Mouse (Mus musculus) frontal cortex, adult (tissue): ENCODE results near the gene Cntnap2.
A peak's percentile ranks its signal among the peaks of the same experiment; 100 is the strongest.

Source experiments
- ATAC-seq: cut with Nextera tagmentation; 2 replicates; pipeline ENCODE4 v1.9.2; 2017; ENCODE audit warnings: mild to moderate bottlenecking, moderate library complexity, mixed read lengths; ENCODE audit not compliant: low TSS enrichment

The Cntnap2 gene

GRCm38 (mm10) chr6:45059091-45059490 lies at the start of gene Cntnap2:
TSS of gene Cntnap2 (plus strand) at chr6:45059357.
- peak; percentile 54 for ATAC-seq

GRCm38 (mm10) chr6:45026011-45026682 lies 33.0 kb upstream of the Cntnap2 start:
- peak; percentile 99 for ATAC-seq

- peak; percentile 93 for ATAC-seq
Observed at GRCm38 (mm10) chr6:45039454-45039853, 19.7 kb upstream of the Cntnap2 start.

GRCm38 (mm10) chr6:45059556-45060471 lies 657 bp downstream of the Cntnap2 start:
- ATAC-seq, result peak; percentile 82

- ATAC-seq, result peak; percentile 25; the same call in 1 of the 2 replicates
Observed at GRCm38 (mm10) chr6:45062214-45062997, 3.2 kb downstream of the Cntnap2 start.

DNA sequence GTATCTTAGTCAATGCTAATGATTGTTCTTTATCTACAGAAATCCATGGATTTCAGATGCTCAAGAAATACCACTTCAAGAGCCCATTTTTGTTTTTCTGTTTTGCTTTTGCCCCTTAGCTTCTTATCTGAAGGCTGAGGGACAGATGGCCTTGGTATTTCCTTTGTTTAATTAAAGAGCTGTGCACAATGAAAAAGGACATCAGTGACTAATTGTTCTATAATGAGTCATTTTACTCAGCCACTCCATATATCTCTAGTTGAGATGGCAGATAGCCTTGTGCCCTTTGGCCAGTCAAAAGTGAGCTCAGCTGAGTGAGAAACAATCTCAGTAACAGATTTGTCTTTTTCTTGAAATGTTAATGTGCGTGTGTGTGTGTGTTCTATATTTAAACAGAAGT lies 29.1 kb downstream of the Cntnap2 start:
- no peak for ATAC-seq

GRCm38 (mm10) chr6:45113613-45114012 lies 54.5 kb downstream of the Cntnap2 start:
- ATAC-seq, result no peak

- no peak for ATAC-seq
Observed at GRCm38 (mm10) chr6:45144882-45145281, 85.7 kb downstream of the Cntnap2 start.

DNA sequence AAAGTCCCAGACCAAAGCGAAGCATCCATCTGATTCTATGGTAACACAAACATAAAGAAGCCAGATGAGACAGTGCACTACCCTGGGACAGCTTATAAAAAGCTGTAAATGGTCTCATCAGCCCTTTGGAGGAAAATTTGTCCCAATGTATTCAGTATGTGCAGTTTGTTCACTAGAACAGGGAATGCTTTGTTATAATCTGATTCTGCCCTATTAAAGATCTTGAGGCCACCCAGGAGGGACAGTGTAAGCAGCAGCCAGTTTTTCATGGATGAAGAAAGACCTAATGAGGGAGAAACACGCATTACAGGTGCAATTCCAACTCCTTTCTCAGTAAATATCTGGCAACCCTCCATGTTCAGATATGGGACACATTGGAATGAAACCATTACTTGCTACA lies 145.9 kb downstream of the Cntnap2 start:
- no peak for ATAC-seq

- no peak for ATAC-seq
Observed at GRCm38 (mm10) chr6:45214330-45214729, 155.2 kb downstream of the Cntnap2 start.

DNA sequence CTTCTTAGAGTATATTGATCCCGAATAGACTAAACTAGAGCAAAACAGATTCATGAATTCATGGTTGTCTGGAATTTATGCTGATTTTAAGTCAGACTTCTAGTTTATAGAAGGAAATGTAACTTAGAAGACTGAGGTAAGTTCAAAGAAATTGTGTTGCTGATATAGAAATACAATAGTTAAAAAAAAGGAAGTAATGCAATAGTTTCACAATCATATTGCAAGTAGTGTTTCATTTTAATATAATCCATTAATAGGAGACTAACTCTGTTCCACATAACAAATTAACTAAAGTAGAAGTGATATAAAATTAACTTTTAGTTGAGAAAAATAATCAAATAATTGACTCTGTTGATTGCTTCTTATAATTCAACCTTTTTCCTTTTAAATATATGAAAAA lies 169.8 kb downstream of the Cntnap2 start:
- no peak for ATAC-seq

GRCm38 (mm10) chr6:45232571-45232970 lies 173.4 kb downstream of the Cntnap2 start:
- no peak for ATAC-seq

- ATAC-seq, result no peak
Observed at GRCm38 (mm10) chr6:45236531-45236930, 177.4 kb downstream of the Cntnap2 start.

DNA sequence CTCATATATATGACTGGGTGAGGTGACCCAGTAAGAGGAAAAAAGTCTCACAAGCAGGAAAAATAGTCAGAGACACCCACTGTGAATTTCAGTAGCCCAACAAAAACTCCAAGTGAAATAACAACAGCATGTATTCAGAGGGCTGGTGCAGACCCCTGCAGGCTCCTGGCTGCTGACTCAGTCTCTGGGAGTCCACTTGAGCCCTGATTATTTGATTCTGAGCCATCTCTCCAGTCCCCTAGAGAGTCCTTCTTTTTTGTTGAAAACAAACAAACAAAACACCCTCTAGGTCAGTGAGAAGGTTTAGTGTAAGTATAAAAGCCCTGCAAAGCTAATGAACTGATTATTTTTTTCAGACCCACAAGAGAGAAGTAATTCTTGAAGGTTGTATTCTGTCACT lies 179.0 kb downstream of the Cntnap2 start:
- ATAC-seq, result no peak

GRCm38 (mm10) chr6:45241218-45241617 lies 182.1 kb downstream of the Cntnap2 start:
- peak; percentile 65 for ATAC-seq

GRCm38 (mm10) chr6:45244680-45245079 lies 185.5 kb downstream of the Cntnap2 start:
- no peak for ATAC-seq

GRCm38 (mm10) chr6:45258047-45258446 lies 198.9 kb downstream of the Cntnap2 start:
- ATAC-seq, result peak; percentile 97

- peak; percentile 99 for ATAC-seq
Observed at GRCm38 (mm10) chr6:45271537-45271936, 212.4 kb downstream of the Cntnap2 start.

- ATAC-seq, result no peak
Observed at GRCm38 (mm10) chr6:45273259-45273775, 214.2 kb downstream of the Cntnap2 start.

- no peak for ATAC-seq
Observed at GRCm38 (mm10) chr6:45290154-45290553, 231.0 kb downstream of the Cntnap2 start.

DNA sequence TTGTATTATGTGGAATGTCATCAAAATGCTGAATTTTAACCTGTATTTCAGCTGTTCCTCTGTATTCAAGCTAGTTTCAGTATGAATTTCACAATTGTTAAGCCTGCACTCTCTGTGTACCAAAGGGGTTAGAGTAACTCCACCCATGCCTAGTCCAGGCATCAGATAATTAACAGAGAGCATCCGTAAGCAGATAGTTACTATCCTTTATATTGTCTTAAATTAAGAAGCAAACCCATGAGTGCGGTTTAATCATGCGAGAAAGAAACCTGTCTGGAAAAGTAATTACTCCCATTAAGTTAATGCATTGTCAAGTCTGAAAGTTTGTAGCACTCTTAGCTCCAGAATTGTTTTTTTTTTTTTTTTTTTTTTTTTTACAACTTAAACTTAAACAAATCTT lies 258.3 kb downstream of the Cntnap2 start:
- ATAC-seq, result no peak

DNA sequence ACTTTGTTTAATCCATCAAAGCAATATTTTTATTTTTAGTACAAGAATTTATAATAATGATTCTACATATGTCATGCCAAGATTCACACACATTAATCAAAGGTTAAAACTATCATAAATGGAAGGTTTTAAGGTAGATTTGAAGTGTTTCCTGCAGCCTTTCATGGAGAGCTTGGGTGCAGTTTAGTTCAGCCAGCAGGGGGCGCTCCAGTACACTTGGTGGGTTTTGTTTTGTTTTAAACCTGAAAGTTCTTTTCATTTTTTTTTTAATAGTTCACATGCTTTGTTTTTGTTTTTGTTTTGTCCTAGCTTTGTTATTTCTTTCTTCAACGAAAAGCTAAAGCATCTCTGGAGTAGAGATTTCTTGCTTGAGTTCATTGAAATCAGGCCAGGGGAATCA lies 264.3 kb downstream of the Cntnap2 start:
- no peak for ATAC-seq
